Mouse (Mus musculus): ENCODE measurements around the gene Chd9. TPM values are rescaled to one million over a fixed set of nuclear protein-coding genes. Genes with fewer than 3 reads are reported as not detected.

Gene Chd9
- polyA plus RNA-seq, 1 experiment from 2014 or later, result 44.7 TPM

- Histone ChIP-seq H3K4me3 (ENCODE audit: low read depth, low read length) (no peak overlapping the region), H3K4me1 (ENCODE audit: control insufficient read depth, insufficient read depth, low read length) (peaks cover 19% of the 10 kb centered on the region), H3K9me3 (replicated peaks; ENCODE audit: control insufficient read depth, low read length) (no peaks in the 10 kb centered on the region), H3K27me3 (ENCODE audit: control insufficient read depth, insufficient read depth, low read length) (0 out of 2 replicates have a peak, but pooled peaks cover 3% of the 10 kb centered on the region), H3K36me3 (ENCODE audit: control insufficient read depth, insufficient read depth, low read length) (0 out of 2 replicates have a peak, but pooled peaks cover 2% of the 10 kb centered on the region), H3K9ac (ENCODE audit: low read depth, low read length) (no peak overlapping the region), H3K27ac (ENCODE audit: low read depth, low read length) (no peak overlapping the region), H3K4me2 (no peak overlapping the region)
- ATAC-seq (replicated peaks; ENCODE audit: insufficient number of reproducible peaks, low FRiP score, low TSS enrichment), result no peak
- 51% methylated on average over 6 of the region's 6 CpGs for WGBS (ENCODE audit: insufficient replicate concordance)
Observed at GRCm38 (mm10) chr8:90871375-90872080, 43.4 kb downstream of the Chd9 start.

DNA sequence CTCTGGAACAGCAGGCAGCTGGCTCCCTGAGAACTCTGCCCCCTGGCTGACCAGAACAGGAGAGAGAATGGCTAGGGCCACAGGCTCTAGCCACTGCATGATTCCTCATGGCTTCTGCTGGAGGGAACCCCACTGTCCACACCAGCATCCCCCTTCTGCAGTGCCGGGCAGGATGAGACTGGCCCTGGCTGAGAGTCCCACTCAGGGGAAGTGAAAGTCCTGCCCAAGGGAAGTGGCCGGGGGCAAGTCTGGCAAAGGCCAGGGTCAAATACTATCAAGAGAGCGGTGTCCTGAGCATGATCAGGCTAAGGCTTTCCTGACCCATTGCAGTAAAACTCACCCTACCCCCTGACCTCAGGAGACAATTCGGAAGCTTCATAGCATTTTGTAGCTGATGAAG is 44.9 kb downstream of the Chd9 start:
- peaks cover 31% of the 10 kb centered on the region for H3K4me1 ChIP-seq (ENCODE audit: control insufficient read depth, insufficient read depth, low read length)
- H3K27ac ChIP-seq (ENCODE audit: low read depth, low read length), result no peak overlapping the region
- H3K27me3 ChIP-seq (ENCODE audit: control insufficient read depth, insufficient read depth, low read length), result 0 out of 2 replicates have a peak, but pooled peaks cover 3% of the 10 kb centered on the region
- no peak overlapping the region for H3K9ac ChIP-seq (ENCODE audit: low read depth, low read length)
- WGBS (ENCODE audit: insufficient replicate concordance), result 72% methylated on average over 4 of the region's 4 CpGs
- no peak overlapping the region for H3K4me3 ChIP-seq (ENCODE audit: low read depth, low read length)
- no peak for ATAC-seq (replicated peaks; ENCODE audit: insufficient number of reproducible peaks, low FRiP score, low TSS enrichment)
- H3K9me3 ChIP-seq (replicated peaks; ENCODE audit: control insufficient read depth, low read length), result no peaks in the 10 kb centered on the region
- H3K36me3 ChIP-seq (ENCODE audit: control insufficient read depth, insufficient read depth, low read length), result 0 out of 2 replicates have a peak, but pooled peaks cover 2% of the 10 kb centered on the region
- H3K4me2 ChIP-seq, result no peak overlapping the region

DNA sequence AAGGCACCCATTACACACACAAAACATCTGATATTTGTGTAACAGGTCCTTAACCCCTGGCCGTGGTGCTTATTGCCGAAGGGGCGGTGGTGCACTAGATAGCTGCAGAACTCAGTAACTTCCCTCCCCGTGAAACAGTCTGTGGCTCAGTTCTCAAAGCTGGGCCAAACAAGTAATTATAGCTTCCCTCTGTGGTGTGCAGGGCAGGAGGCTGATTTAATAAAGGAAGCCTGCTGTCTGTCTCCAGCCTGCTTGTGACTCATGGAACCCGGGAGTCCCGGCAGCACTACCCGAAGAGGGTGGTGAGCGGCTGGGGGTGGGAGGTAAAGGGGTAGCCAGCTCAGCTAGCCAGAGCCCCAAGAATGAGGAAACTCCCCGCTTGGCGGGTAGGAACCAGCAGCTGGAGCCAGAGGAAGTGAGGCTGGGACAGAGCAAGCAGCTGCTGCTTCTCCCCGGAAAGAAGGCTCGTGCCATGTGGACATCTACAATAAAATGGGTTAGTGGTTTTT is 48.1 kb downstream of the Chd9 start:
- H3K36me3 ChIP-seq (ENCODE audit: control insufficient read depth, insufficient read depth, low read length), result 0 out of 2 replicates have a peak, but pooled peaks cover 2% of the 10 kb centered on the region
- no peaks in the 10 kb centered on the region for H3K27me3 ChIP-seq (ENCODE audit: control insufficient read depth, insufficient read depth, low read length)
- no peak for ATAC-seq (replicated peaks; ENCODE audit: insufficient number of reproducible peaks, low FRiP score, low TSS enrichment)
- H3K4me3 ChIP-seq (ENCODE audit: low read depth, low read length), result peak overlapping the region; percentile 61
- H3K9ac ChIP-seq (ENCODE audit: low read depth, low read length), result peak overlapping the region; percentile 68; the same call in 1 of the 2 replicates
- peaks cover 21% of the 10 kb centered on the region for H3K4me1 ChIP-seq (ENCODE audit: control insufficient read depth, insufficient read depth, low read length)
- WGBS (ENCODE audit: insufficient replicate concordance), result 8% methylated on average over 12 of the region's 12 CpGs
- peak overlapping the region; percentile 67 for H3K4me2 ChIP-seq
- no peaks in the 10 kb centered on the region for H3K9me3 ChIP-seq (replicated peaks; ENCODE audit: control insufficient read depth, low read length)
- H3K27ac ChIP-seq (ENCODE audit: low read depth, low read length), result peak overlapping the region; percentile 43; the same call in 1 of the 2 replicates

- H3K27me3 ChIP-seq (ENCODE audit: control insufficient read depth, insufficient read depth, low read length), result no peaks in the 10 kb centered on the region
- H3K9ac ChIP-seq (ENCODE audit: low read depth, low read length), result peak overlapping the region; percentile 68
- H3K9me3 ChIP-seq (replicated peaks; ENCODE audit: control insufficient read depth, low read length), result no peaks in the 10 kb centered on the region
- 0 out of 2 replicates have a peak, but pooled peaks cover 2% of the 10 kb centered on the region for H3K36me3 ChIP-seq (ENCODE audit: control insufficient read depth, insufficient read depth, low read length)
- H3K4me2 ChIP-seq, result peak overlapping the region; percentile 67
- ATAC-seq (replicated peaks; ENCODE audit: insufficient number of reproducible peaks, low FRiP score, low TSS enrichment), result peak; percentile 31; the same call in 1 of the 2 replicates
- peak overlapping the region; percentile 43 for H3K27ac ChIP-seq (ENCODE audit: low read depth, low read length)
- 2% methylated on average over 24 of the region's 24 CpGs for WGBS (ENCODE audit: insufficient replicate concordance)
- H3K4me1 ChIP-seq (ENCODE audit: control insufficient read depth, insufficient read depth, low read length), result peaks cover 21% of the 10 kb centered on the region
- H3K4me3 ChIP-seq (ENCODE audit: low read depth, low read length), result peak overlapping the region; percentile 61
Observed at GRCm38 (mm10) chr8:90876722-90877429, 48.7 kb downstream of the Chd9 start.

DNA sequence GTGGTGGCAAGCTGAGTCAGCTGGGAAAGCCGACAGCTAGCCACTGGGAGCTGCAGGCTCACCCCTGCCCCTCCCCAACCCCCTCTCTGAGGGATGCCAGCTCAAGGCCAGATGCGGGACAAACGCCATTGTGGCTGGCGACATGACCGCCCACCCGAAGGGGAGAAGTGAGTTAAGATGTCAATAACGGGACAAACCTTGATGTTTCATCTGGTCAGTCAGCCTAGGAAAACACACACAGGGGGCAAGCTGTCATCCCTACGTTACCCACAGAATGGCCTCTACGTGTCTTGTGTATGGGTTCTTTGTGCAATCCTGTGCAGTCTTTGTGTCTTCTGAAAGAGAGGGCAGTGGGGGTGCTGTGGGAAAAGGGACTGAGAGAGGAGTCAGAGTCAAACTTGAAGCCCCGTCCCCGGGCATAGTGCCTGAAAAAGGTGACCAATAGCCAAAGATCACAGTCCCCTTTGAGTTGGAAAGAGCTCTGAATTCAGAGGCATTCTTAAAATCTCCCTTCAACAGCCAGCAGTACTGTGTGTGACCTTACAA is 49.4 kb downstream of the Chd9 start:
- Histone ChIP-seq H3K4me2 (peak overlapping the region; percentile 67), H3K9ac (ENCODE audit: low read depth, low read length) (peak overlapping the region; percentile 68), H3K4me1 (ENCODE audit: control insufficient read depth, insufficient read depth, low read length) (peaks cover 21% of the 10 kb centered on the region), H3K9me3 (replicated peaks; ENCODE audit: control insufficient read depth, low read length) (no peaks in the 10 kb centered on the region), H3K27me3 (ENCODE audit: control insufficient read depth, insufficient read depth, low read length) (no peaks in the 10 kb centered on the region), H3K27ac (ENCODE audit: low read depth, low read length) (no peak overlapping the region), H3K4me3 (ENCODE audit: low read depth, low read length) (peak overlapping the region; percentile 61), H3K36me3 (ENCODE audit: control insufficient read depth, insufficient read depth, low read length) (0 out of 2 replicates have a peak, but pooled peaks cover 2% of the 10 kb centered on the region)
- no peak for ATAC-seq (replicated peaks; ENCODE audit: insufficient number of reproducible peaks, low FRiP score, low TSS enrichment)
- WGBS (ENCODE audit: insufficient replicate concordance), result 2% methylated on average over 11 of the region's 11 CpGs

DNA sequence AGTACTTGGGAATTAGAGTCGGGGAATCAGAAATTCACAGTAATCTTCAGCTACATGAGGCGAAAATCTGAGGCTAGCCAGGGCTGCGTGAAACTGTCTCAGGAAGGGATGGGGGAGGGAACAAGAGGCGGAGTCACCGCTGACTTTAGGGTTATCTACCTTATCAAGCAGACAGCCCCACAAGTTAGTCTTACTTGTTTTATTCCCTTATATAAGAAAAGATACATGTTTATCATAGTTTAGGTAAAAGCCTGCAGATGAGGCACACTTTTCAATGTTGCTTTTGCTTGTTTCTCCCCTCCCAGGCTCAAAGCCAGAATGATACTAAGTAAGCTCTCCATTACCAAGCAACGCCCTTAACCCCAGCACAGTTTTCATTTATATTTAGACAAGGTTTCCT is 50.4 kb downstream of the Chd9 start:
- Histone ChIP-seq H3K9ac (ENCODE audit: low read depth, low read length) (no peak overlapping the region), H3K9me3 (replicated peaks; ENCODE audit: control insufficient read depth, low read length) (no peaks in the 10 kb centered on the region), H3K36me3 (ENCODE audit: control insufficient read depth, insufficient read depth, low read length) (no peaks in the 10 kb centered on the region), H3K27ac (ENCODE audit: low read depth, low read length) (no peak overlapping the region), H3K4me1 (ENCODE audit: control insufficient read depth, insufficient read depth, low read length) (peaks cover 21% of the 10 kb centered on the region), H3K4me2 (no peak overlapping the region), H3K4me3 (ENCODE audit: low read depth, low read length) (no peak overlapping the region), H3K27me3 (ENCODE audit: control insufficient read depth, insufficient read depth, low read length) (no peaks in the 10 kb centered on the region)
- ATAC-seq (replicated peaks; ENCODE audit: insufficient number of reproducible peaks, low FRiP score, low TSS enrichment), result no peak
- 62% methylated on average over 6 of the region's 6 CpGs for WGBS (ENCODE audit: insufficient replicate concordance)

DNA sequence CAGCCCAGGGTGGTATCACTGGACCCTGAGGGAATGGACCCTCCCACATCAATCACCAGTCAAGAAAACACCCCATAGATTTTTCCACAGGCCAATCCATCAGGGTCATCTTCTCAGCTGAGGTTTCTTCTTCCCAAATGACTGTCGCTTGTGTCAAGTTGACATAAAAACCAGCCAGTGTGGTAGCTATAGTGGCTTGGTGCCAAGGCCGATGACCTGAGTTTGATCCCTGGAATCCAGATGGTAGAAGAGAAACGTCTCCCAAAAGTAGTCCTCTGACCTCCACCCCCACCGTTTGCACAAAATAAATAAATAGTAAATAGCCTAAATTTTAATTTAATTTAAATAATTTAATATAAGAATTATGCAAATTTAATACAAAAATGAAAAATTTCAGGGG is 51.9 kb downstream of the Chd9 start:
- no peak overlapping the region for H3K4me3 ChIP-seq (ENCODE audit: low read depth, low read length)
- H3K9me3 ChIP-seq (replicated peaks; ENCODE audit: control insufficient read depth, low read length), result no peaks in the 10 kb centered on the region
- no peaks in the 10 kb centered on the region for H3K27me3 ChIP-seq (ENCODE audit: control insufficient read depth, insufficient read depth, low read length)
- H3K27ac ChIP-seq (ENCODE audit: low read depth, low read length), result no peak overlapping the region
- H3K4me1 ChIP-seq (ENCODE audit: control insufficient read depth, insufficient read depth, low read length), result peaks cover 21% of the 10 kb centered on the region
- H3K4me2 ChIP-seq, result no peak overlapping the region
- no peak overlapping the region for H3K9ac ChIP-seq (ENCODE audit: low read depth, low read length)
- no peak for ATAC-seq (replicated peaks; ENCODE audit: insufficient number of reproducible peaks, low FRiP score, low TSS enrichment)
- WGBS (ENCODE audit: insufficient replicate concordance), result 71% methylated on average over 4 of the region's 4 CpGs
- no peaks in the 10 kb centered on the region for H3K36me3 ChIP-seq (ENCODE audit: control insufficient read depth, insufficient read depth, low read length)

GRCm38 (mm10) chr8:90881181-90881580 is 53.0 kb downstream of the Chd9 start:
- Histone ChIP-seq H3K27ac (ENCODE audit: low read depth, low read length) (no peak overlapping the region), H3K4me3 (ENCODE audit: low read depth, low read length) (no peak overlapping the region), H3K4me2 (no peak overlapping the region), H3K9ac (ENCODE audit: low read depth, low read length) (no peak overlapping the region), H3K4me1 (ENCODE audit: control insufficient read depth, insufficient read depth, low read length) (peaks cover 18% of the 10 kb centered on the region), H3K27me3 (ENCODE audit: control insufficient read depth, insufficient read depth, low read length) (no peaks in the 10 kb centered on the region), H3K36me3 (ENCODE audit: control insufficient read depth, insufficient read depth, low read length) (no peaks in the 10 kb centered on the region), H3K9me3 (replicated peaks; ENCODE audit: control insufficient read depth, low read length) (no peaks in the 10 kb centered on the region)
- 79% methylated on average over 5 of the region's 5 CpGs for WGBS (ENCODE audit: insufficient replicate concordance)
- ATAC-seq (replicated peaks; ENCODE audit: insufficient number of reproducible peaks, low FRiP score, low TSS enrichment), result no peak
